Mouse (Mus musculus): ENCODE measurements at regions not wholly inside any gene's neighbourhood (a gene's known extent, or its start where the extent isn't known, plus 50 kb on each side); places are given as distances from the start of the nearest gene placed in this dataset.
"Not testable (repeated sequence)": the region's sequence is repeated elsewhere in the genome, so short reads cannot be mapped to it uniquely, and the experiment has no call there.

- DNase-seq (ENCODE audit: low spot score in 2 of 2), result no peak
These were observed 78.9 kb downstream of the Smgc start for GRCm38 (mm10) chr15:91916946-91917345.

GRCm38 (mm10) chr15:91917877-91918276 is 79.8 kb downstream of the Smgc start:
- no peak for DNase-seq (ENCODE audit: low spot score in 2 of 2)

GRCm38 (mm10) chr15:91924542-91924941 is 86.5 kb downstream of the Smgc start:
- DNase-seq (ENCODE audit: low spot score in 2 of 2), result no peak

- peak in 1 of 2 experiments; percentile 5 for DNase-seq (ENCODE audit: low spot score in 2 of 2)
These were observed 89.4 kb downstream of the Smgc start for GRCm38 (mm10) chr15:91927492-91927891.

GRCm38 (mm10) chr15:91928511-91928910 is 90.4 kb downstream of the Smgc start:
- no peak for DNase-seq (ENCODE audit: low spot score in 2 of 2)

DNA sequence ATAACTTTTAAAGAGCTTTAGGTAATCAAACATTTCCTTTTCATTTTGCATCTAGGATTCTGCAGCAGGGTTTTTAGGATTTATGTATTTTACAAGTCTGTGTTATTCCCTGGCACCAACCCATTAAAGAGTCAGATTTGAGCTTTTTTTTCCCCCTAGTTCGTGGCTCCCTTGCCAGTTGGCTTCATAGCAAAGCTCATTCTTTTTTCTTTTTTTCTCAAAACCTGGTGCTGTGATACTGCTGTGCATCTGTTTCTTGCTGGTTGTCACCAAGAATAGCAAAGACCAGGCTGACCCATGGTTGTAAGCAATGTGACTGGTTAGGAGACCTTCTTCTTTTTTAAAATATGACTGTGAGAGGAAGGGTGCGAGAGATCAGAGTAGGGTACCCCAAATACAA is 93.7 kb upstream of the Cntn1 start:
- DNase-seq (ENCODE audit: low spot score in 2 of 2), result no peak

GRCm38 (mm10) chr15:91965172-91965571 is 85.8 kb upstream of the Cntn1 start:
- no peak for DNase-seq (ENCODE audit: low spot score in 2 of 2)

- peak; percentile 49 to 78 for DNase-seq (ENCODE audit: low spot score in 2 of 2)
These were observed 81.6 kb upstream of the Cntn1 start for GRCm38 (mm10) chr15:91969378-91969777.

- no peak for DNase-seq (ENCODE audit: low spot score in 2 of 2)
These were observed 79.6 kb upstream of the Cntn1 start for GRCm38 (mm10) chr15:91971411-91971810.

- DNase-seq (ENCODE audit: low spot score in 2 of 2), result no peak
These were observed 79.1 kb upstream of the Cntn1 start for GRCm38 (mm10) chr15:91971846-91972245.

DNA sequence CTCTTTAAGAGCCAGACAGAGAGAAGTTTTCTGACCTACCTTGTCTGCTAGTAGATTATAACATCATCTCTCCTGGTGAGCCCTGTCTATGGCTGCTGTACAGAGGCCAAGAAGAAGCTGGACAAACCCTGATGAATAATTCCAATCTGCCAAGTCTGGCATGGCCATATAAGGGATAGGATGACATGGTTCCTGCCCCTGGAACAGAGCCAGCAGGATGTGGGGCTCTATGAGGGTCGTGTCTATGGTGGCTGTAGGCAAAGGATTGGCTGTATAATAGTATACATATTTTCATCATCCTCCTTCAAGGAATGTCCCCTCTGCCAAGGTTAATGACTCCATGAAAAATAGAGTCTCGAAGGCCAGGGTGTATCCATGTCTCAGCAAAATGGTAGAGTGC is 75.4 kb upstream of the Cntn1 start:
- DNase-seq (ENCODE audit: low spot score in 2 of 2), result no peak

GRCm38 (mm10) chr15:91983186-91983585 is 67.8 kb upstream of the Cntn1 start:
- DNase-seq (ENCODE audit: low spot score in 2 of 2), result not testable (repeated sequence)

- peak; percentile 23 to 67 for DNase-seq (ENCODE audit: low spot score in 2 of 2)
These were observed 50.9 kb upstream of the Cntn1 start for GRCm38 (mm10) chr15:92000086-92000485.

Measured in cerebellum, postnatal 4 days (tissue).